Mouse (Mus musculus): ENCODE measurements at regions not wholly inside any gene's neighbourhood (a gene's known extent, or its start where the extent isn't known, plus 50 kb on each side); places are given as distances from the start of the nearest gene placed in this dataset.

DNA sequence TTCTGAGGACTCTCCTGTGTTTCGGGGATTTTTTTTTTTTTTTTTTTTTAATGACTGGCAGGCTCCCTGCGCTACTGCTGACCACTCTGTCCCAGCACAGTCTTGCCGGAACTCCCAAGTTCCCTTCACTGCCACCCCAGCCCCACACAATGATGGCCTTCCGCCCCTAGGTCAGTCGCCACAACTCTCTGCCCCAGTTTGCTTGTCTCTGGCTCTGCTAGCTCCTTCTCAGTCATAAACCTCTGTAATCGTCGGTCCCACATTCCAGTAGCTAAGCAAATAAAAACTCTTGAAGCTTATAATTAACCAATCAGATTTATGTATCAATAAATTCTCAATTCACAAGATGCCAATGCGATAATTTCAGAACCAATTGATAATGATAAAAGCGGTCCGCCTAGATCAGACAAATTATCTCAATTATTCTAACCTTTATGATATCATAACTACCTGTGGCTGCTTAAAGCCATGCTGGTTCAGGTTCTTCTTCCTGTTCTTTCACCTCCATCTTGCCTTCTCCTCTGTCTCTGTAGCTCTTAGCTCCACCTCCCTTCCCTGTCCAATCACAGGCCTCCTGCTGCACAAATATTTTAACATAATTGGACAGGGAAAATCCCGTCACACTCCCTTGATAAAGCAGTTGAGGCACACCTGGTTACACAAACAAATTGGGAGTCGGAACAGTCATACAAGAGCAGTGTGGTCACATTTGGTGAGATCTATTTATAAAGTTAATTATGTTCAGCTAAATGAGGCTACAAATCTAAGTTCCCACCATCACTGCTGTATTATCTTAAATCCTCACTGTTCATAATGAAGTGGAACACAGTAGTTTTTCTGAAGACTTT lies 135.2 kb upstream of the Tars start:
- Histone ChIP-seq H3K27me3 (replicated peaks) (no peaks in the 10 kb centered on the region), H3K36me3 (no peaks in the 10 kb centered on the region), H3K4me1 (replicated peaks) (no peaks in the 10 kb centered on the region; the same call in 1 of the 2 replicates), H3K9me3 (no peaks in the 10 kb centered on the region), H3K4me2 (replicated peaks) (no peak overlapping the region), H3K27ac (no peak overlapping the region), H3K4me3 (replicated peaks) (no peak overlapping the region), H3K9ac (no peak overlapping the region)
- ATAC-seq, result no peak
- WGBS, result 76% methylated on average over 12 of the region's 12 CpGs

DNA sequence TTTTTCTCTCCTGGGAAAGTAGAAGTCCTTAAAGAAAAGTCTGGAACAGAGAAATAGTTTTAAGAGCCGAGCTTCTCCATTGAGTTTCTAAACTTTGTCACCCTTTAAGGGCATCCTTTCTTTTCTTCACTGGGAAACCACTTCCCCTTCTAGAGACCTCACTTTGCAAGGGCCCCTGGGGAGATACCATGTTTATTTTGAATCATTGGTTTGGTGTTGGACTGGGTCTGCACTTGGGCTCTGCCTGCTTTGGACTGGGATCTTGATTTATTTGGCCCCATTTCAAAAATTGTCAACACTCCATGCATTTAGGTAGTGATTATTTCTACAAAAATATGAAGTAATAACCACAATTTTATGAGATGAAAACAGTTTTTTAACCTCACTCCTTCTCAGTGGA lies 134.2 kb upstream of the Tars start:
- Histone ChIP-seq H3K4me3 (replicated peaks) (no peak overlapping the region), H3K4me2 (replicated peaks) (no peak overlapping the region), H3K27ac (no peak overlapping the region), H3K9me3 (no peaks in the 10 kb centered on the region), H3K27me3 (replicated peaks) (no peaks in the 10 kb centered on the region), H3K4me1 (replicated peaks) (no peaks in the 10 kb centered on the region; the same call in 1 of the 2 replicates), H3K9ac (no peak overlapping the region), H3K36me3 (no peaks in the 10 kb centered on the region)
- WGBS, result 64% methylated on average over 1 of the region's 1 CpGs
- no peak for ATAC-seq

- no peaks in the 10 kb centered on the region for H3K9me3 ChIP-seq
- H3K36me3 ChIP-seq, result no peaks in the 10 kb centered on the region
- no peaks in the 10 kb centered on the region; the same call in 1 of the 2 replicates for H3K4me1 ChIP-seq (replicated peaks)
- H3K27ac ChIP-seq, result no peak overlapping the region
- ATAC-seq, result no peak
- no peak overlapping the region for H3K4me2 ChIP-seq (replicated peaks)
- H3K27me3 ChIP-seq (replicated peaks), result no peaks in the 10 kb centered on the region
- WGBS, result 55% methylated on average over 10 of the region's 10 CpGs
- H3K9ac ChIP-seq, result no peak overlapping the region
- H3K4me3 ChIP-seq (replicated peaks), result no peak overlapping the region
These were observed 133.6 kb upstream of the Tars start for GRCm38 (mm10) chr15:11533002-11533610.

DNA sequence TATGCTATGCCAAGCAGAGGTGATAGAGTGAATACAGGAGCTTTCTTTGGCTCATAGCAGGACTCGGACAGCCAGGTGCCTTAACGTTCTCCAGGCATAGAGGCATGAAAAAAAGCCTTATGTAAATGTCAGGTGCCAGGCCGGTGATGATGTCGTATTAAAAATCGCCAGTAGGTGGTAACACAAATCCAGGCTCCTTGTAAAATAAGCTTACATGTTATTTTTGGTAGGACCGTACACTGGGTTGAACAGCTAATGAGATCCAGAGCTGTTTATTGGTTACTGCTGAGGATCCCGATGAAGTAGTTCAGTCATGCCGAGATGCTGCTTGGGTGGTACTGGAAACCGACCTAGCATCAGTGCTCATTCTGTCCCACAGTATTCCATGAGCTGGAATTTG lies 133.1 kb upstream of the Tars start:
- H3K9ac ChIP-seq, result no peak overlapping the region
- H3K27ac ChIP-seq, result no peak overlapping the region
- H3K4me1 ChIP-seq (replicated peaks), result no peaks in the 10 kb centered on the region; the same call in 1 of the 2 replicates
- H3K9me3 ChIP-seq, result no peaks in the 10 kb centered on the region
- no peaks in the 10 kb centered on the region for H3K27me3 ChIP-seq (replicated peaks)
- H3K36me3 ChIP-seq, result no peaks in the 10 kb centered on the region
- no peak overlapping the region for H3K4me2 ChIP-seq (replicated peaks)
- 60% methylated on average over 9 of the region's 9 CpGs for WGBS
- no peak overlapping the region for H3K4me3 ChIP-seq (replicated peaks)
- no peak for ATAC-seq

DNA sequence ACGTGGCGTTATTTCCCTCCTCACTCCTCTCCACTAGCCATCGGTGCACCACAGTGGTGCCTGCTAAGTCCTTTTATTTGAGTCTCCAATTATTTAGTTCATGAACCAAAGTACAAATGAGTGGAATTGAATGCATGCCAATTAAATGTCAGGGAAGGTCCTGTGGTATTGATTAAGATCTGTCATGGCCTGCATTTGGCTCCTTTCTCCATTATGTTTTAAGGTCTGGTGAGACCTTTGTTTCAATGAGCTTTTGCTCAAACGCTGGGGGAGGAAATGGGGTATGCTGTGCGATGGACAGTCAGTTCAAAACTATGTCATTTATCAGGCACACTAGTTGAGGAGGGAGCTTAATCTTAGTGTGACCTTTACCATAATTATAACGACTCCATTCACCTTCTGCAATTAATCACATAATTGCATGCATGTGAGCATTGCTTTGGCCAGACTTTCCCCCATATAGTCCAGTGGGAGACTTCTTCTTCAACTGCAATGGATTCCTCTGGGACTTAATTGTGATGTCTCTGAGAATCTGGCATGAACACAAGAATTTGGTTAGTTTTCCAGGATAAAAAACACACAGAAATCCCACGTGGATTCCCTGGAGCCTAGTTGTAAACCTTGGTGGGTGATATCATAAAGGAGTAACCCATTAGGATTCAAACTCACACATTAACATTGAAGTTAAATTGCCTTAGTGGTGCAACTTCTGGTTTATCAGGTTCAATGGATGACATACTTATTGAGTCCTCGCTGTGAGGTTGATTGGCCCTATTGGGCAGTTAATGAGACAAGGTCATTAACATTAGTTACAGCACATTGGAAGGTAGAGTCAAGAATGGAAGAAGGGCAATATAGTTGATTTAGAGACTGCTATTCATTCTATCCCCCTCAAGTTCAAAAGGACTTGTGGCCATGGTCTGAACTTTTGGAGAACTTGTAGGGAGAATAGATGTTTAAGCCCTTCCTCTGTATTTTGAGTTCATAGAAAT lies 130.7 kb upstream of the Tars start:
- H3K27me3 ChIP-seq (replicated peaks), result no peaks in the 10 kb centered on the region
- H3K4me3 ChIP-seq (replicated peaks), result no peak overlapping the region
- no peak for ATAC-seq
- no peaks in the 10 kb centered on the region for H3K9me3 ChIP-seq
- no peak overlapping the region for H3K9ac ChIP-seq
- no peaks in the 10 kb centered on the region; the same call in 1 of the 2 replicates for H3K4me1 ChIP-seq (replicated peaks)
- 64% methylated on average over 8 of the region's 8 CpGs for WGBS
- no peak overlapping the region for H3K27ac ChIP-seq
- H3K4me2 ChIP-seq (replicated peaks), result no peak overlapping the region
- H3K36me3 ChIP-seq, result no peaks in the 10 kb centered on the region

- Histone ChIP-seq H3K27me3 (replicated peaks) (no peaks in the 10 kb centered on the region), H3K4me2 (replicated peaks) (no peak overlapping the region), H3K27ac (no peak overlapping the region), H3K36me3 (no peaks in the 10 kb centered on the region), H3K9me3 (no peaks in the 10 kb centered on the region), H3K4me1 (replicated peaks) (no peaks in the 10 kb centered on the region), H3K9ac (no peak overlapping the region), H3K4me3 (replicated peaks) (no peak overlapping the region)
- no peak for ATAC-seq
- 83% methylated on average over 5 of the region's 5 CpGs for WGBS
These were observed 125.1 kb upstream of the Tars start for GRCm38 (mm10) chr15:11524337-11525106.

- H3K4me2 ChIP-seq (replicated peaks), result no peak overlapping the region
- no peaks in the 10 kb centered on the region for H3K27me3 ChIP-seq (replicated peaks)
- H3K4me3 ChIP-seq (replicated peaks), result no peak overlapping the region
- no peaks in the 10 kb centered on the region for H3K36me3 ChIP-seq
- H3K9me3 ChIP-seq, result no peaks in the 10 kb centered on the region
- H3K27ac ChIP-seq, result no peak overlapping the region
- H3K9ac ChIP-seq, result no peak overlapping the region
- ATAC-seq, result no peak
- H3K4me1 ChIP-seq (replicated peaks), result no peaks in the 10 kb centered on the region
These were observed 119.1 kb upstream of the Tars start for GRCm38 (mm10) chr15:11518565-11518964.

- WGBS, result 82% methylated on average over 3 of the region's 3 CpGs
- H3K36me3 ChIP-seq, result no peaks in the 10 kb centered on the region
These were observed 118.4 kb upstream of the Tars start for GRCm38 (mm10) chr15:11517892-11518291.

GRCm38 (mm10) chr15:11505076-11505639 lies 105.7 kb upstream of the Tars start:
- Histone ChIP-seq H3K4me3 (replicated peaks) (no peak overlapping the region), H3K27me3 (replicated peaks) (no peaks in the 10 kb centered on the region), H3K27ac (no peak overlapping the region), H3K36me3 (no peaks in the 10 kb centered on the region), H3K4me2 (replicated peaks) (no peak overlapping the region), H3K9me3 (no peaks in the 10 kb centered on the region), H3K4me1 (replicated peaks) (no peaks in the 10 kb centered on the region), H3K9ac (no peak overlapping the region)
- ATAC-seq, result no peak
- 36% methylated on average over 4 of the region's 4 CpGs for WGBS

More at GRCm38 (mm10) chr15:11517892-11518291, 118.4 kb upstream of the Tars start:
- H3K9ac ChIP-seq, result no peak overlapping the region
- no peaks in the 10 kb centered on the region for H3K4me1 ChIP-seq (replicated peaks)
- no peak for ATAC-seq
- H3K9me3 ChIP-seq, result no peaks in the 10 kb centered on the region
- H3K4me3 ChIP-seq (replicated peaks), result no peak overlapping the region
- H3K27me3 ChIP-seq (replicated peaks), result no peaks in the 10 kb centered on the region
- H3K4me2 ChIP-seq (replicated peaks), result no peak overlapping the region
- H3K27ac ChIP-seq, result no peak overlapping the region

DNA sequence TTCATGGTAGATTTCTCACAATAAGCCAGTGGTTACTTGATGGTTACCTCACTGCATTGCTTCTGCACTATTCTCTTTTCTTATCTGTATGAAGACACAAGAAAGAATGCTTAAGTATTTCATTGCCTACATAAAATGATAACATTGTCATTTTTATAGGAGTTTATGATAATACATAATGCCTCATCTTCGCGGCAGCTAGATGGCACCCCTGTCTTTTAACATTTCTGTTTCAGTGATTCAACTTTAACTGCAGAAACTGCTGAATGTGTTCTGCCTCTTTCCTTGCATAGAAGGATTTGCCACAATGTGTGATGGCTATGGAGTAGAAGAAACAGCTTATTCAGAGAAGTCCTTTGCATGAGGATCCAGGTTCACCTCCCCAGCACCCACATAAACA lies 97.0 kb upstream of the Tars start:
- H3K4me1 ChIP-seq (replicated peaks), result no peaks in the 10 kb centered on the region
- no peaks in the 10 kb centered on the region for H3K9me3 ChIP-seq
- ATAC-seq, result no peak
- WGBS, result 82% methylated on average over 2 of the region's 2 CpGs
- H3K27ac ChIP-seq, result no peak overlapping the region
- no peak overlapping the region for H3K9ac ChIP-seq
- H3K27me3 ChIP-seq (replicated peaks), result no peaks in the 10 kb centered on the region
- H3K4me3 ChIP-seq (replicated peaks), result no peak overlapping the region
- H3K36me3 ChIP-seq, result no peaks in the 10 kb centered on the region
- no peak overlapping the region for H3K4me2 ChIP-seq (replicated peaks)

GRCm38 (mm10) chr15:11489116-11489515 lies 89.7 kb upstream of the Tars start:
- Histone ChIP-seq H3K9me3 (no peaks in the 10 kb centered on the region), H3K4me2 (replicated peaks) (no peak overlapping the region), H3K27ac (no peak overlapping the region), H3K27me3 (replicated peaks) (no peaks in the 10 kb centered on the region), H3K4me3 (replicated peaks) (no peak overlapping the region), H3K36me3 (no peaks in the 10 kb centered on the region), H3K4me1 (replicated peaks) (0 out of 2 replicates have a peak, but pooled peaks cover 3% of the 10 kb centered on the region), H3K9ac (no peak overlapping the region)
- WGBS, result 45% methylated on average over 3 of the region's 3 CpGs
- no peak for ATAC-seq

Measured in intestine, embryonic 15.5 days (tissue).